Mouse (Mus musculus) cortical plate, adult 2 months (tissue): ENCODE results near the gene D7Ertd443e. TPM values are rescaled to one million over a fixed set of nuclear protein-coding genes. Genes with fewer than 3 reads are reported as not detected.

Experiments used
- H3K27ac ChIP-seq: fragments of 200-500 bp; 2 replicates; pipeline ENCODE4 v1.5.1; 2012; ENCODE audit warnings: low read length, control low read depth, inconsistent platforms; ENCODE audit not compliant: insufficient read depth
- H3K4me1 ChIP-seq: fragments of 200-500 bp; 2 replicates; pipeline ENCODE4 v1.6.1; 2011; ENCODE audit warnings: low read length; ENCODE audit not compliant: control insufficient read depth, insufficient read depth
- H3K4me3 ChIP-seq: fragments of 200-500 bp; 2 replicates; pipeline ENCODE4 v1.5.1; 2011; ENCODE audit warnings: mild to moderate bottlenecking, low read length, control low read depth; ENCODE audit not compliant: insufficient read depth
- CTCF ChIP-seq: fragments of 200-500 bp; IDR thresholded peaks from 2 replicates; pipeline ENCODE4 v1.5.1; 2011; ENCODE audit warnings: mild to moderate bottlenecking, control low read depth, low read length; ENCODE audit not compliant: insufficient read depth; ENCODE audit errors: extremely low read depth
- POLR2A ChIP-seq: fragments of 200-500 bp; IDR thresholded peaks from 2 replicates; pipeline ENCODE4 v1.6.1; 2011; ENCODE audit warnings: mild to moderate bottlenecking, low read length, control low read depth; ENCODE audit not compliant: insufficient read depth; ENCODE audit errors: extremely low read depth
- polyA plus RNA-seq: library from polyadenylated mRNA; depleted of rRNA; stranded (reverse); fragments of >200 nt; gene quantifications from 2 replicates; pipeline ENCODE4 v1.2.3, GENCODE M21; 2012

The D7Ertd443e gene
- polyA plus RNA-seq, 1 experiment: 4.6 TPM

DNA sequence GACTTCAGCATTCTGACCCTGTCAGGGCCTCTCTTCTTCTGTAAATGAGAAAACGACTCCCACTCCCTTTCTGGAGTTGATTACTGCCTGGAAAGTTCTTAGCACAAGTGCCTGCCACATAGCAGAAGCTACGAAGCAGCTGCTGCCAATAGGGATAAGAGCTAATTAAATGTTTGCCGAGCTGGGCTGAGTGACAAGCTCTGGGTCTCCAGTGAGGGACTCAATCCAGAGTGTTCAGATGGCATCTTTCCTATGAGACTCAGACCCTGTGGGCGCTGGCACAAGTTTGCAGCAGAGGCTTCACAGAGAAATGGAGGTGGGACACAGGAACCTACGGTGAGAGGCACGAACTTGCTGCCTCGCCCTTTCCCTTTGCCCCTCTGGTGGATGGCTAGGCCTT is 8.7 kb downstream of the D7Ertd443e start:
- Histone ChIP-seq H3K27ac (no peak overlapping the region), H3K4me1 (no peaks in the 10 kb centered on the region), H3K4me3 (no peak overlapping the region)
- TF ChIP-seq POLR2A (no peak), CTCF (no peak)

DNA sequence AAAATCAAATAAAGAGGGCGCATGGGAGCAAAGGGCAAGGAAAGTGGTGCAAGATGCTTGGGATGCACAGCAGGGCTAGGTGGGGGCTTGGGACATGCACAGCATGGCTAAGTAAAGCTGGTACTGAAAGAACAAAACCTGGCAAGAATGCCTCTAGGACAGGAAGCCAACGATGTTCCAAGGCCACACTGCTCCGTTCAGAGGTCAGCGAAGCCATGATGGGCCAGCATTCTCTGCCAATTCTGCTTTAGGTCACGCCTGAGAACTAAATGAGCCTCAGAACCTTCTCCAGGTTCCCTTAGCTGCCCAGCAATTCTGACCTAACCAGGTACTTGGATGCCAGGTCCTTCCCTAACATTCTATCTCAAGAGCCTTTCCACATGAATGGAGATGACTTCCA is 13.2 kb downstream of the D7Ertd443e start:
- H3K27ac ChIP-seq: no peak overlapping the region
- H3K4me3 ChIP-seq: no peak overlapping the region
- TF ChIP-seq CTCF: no peak
- TF ChIP-seq POLR2A: no peak
- H3K4me1 ChIP-seq: no peaks in the 10 kb centered on the region

DNA sequence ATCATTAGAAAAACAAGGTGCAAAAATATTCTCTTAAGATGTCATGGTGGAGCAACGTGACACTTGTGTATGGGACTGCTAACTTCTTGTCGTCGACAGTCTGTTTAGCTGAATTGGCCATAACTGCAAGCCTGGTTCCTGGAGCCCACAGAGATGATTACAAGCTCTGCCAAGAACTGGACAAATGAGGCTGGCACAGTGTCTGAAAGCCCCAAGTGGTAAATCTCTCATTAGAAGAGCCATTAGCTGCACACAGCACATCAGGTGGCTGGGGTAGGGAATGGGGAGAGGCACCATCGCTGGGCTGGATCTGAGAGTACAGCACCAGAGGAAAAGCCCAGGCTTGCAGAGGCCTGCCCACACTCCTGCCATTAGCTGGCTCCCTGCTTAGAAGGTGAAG is 16.2 kb downstream of the D7Ertd443e start:
- Histone ChIP-seq H3K27ac (no peak overlapping the region), H3K4me1 (no peaks in the 10 kb centered on the region), H3K4me3 (no peak overlapping the region)
- TF ChIP-seq CTCF: no peak
- TF ChIP-seq POLR2A: no peak

DNA sequence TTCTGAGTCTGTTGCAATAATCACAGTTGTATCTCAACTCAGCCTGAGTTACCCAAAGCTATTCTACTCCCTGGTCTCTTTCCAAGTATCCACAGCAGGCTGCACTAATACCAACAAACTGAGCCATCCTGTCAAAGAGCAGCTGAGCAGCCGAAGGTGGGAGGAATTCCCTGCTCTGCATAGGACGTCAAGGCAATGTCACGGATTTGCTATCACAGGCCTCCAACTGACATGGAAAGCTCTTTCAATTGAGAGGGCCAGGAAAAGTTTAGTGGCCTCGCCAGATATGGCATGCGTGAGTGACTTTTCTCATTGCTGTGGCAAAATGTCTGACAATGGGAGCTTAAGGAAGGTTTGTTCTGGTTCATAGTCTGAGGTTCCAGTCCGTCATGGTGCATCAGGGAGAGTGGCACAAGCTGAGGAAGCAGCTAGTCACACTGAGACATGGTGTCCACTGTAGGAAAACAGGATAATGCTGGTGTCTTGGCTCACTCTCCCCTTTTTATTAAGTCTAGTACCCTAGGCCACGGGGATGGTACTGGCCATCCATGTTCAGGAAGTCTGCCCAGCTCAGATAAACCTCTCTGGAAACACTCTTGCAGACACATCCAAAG is 23.1 kb downstream of the D7Ertd443e start:
- Histone ChIP-seq H3K27ac (no peak overlapping the region), H3K4me3 (no peak overlapping the region), H3K4me1 (no peaks in the 10 kb centered on the region)
- TF ChIP-seq POLR2A: no peak
- no peak for TF ChIP-seq CTCF

DNA sequence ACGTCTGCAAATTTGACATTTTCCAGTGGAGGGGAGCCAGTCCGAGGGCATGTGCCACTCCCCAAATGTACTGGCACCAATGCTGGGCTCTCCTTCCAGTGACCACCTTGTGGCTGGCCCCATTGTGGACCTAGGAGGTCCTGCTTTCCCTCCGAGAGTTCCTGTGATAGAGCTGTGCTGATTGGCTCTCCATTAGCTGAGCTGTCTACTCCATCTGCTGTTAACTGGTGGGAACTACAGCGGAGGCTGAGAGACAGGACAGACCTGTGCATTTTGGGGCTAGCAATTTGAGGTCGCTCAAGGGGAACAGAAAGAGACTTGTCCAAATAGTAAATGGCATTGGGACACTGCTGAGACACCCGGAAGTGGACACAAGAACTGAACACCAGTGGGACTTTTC is 36.6 kb downstream of the D7Ertd443e start:
- TF ChIP-seq POLR2A (no peak), CTCF (peak; percentile 91)
- Histone ChIP-seq H3K4me3 (no peak overlapping the region), H3K27ac (no peak overlapping the region), H3K4me1 (no peaks in the 10 kb centered on the region)

DNA sequence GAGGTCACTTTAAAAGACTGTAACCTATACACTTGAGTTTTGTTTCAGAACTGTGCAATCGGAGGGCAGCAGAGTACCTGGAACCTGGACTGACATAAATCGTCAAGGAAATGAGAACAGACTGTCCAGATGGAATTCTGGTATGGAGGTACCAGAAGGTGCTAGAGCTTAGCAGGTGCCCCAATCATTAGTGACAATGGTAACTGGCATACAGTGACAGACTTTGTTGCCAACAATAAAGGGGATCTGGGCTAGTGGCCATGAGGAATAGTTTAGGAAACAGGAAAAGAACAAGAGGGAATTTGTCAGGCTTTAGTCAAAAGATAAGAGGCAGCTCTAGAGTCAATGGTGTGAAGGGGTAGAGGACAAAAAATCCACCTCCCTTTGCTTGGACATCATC is 43.3 kb downstream of the D7Ertd443e start:
- H3K27ac ChIP-seq: no peak overlapping the region
- TF ChIP-seq CTCF: no peak
- TF ChIP-seq POLR2A: no peak
- H3K4me3 ChIP-seq: no peak overlapping the region
- H3K4me1 ChIP-seq: no peaks in the 10 kb centered on the region

DNA sequence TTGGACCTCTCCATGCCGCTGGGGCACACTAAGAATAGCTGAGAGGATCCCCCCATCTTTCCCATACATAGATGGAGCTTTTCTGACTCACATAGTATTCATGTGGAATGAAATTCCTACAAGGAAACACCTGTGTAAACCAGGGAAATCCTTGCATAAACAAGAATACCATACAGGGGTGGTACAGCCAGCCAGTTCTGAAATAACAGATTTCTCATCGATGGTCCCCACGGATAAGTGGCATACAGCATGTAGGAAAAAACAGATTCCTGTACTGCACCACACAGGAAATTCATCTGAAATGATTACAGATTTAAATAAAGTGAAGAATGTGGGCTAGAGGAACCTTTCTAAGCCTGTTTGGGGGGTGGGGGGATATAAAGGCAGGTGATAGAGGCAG is 49.5 kb downstream of the D7Ertd443e start:
- Histone ChIP-seq H3K4me3 (no peak overlapping the region), H3K27ac (no peak overlapping the region), H3K4me1 (no peaks in the 10 kb centered on the region)
- TF ChIP-seq CTCF (no peak), POLR2A (no peak)

DNA sequence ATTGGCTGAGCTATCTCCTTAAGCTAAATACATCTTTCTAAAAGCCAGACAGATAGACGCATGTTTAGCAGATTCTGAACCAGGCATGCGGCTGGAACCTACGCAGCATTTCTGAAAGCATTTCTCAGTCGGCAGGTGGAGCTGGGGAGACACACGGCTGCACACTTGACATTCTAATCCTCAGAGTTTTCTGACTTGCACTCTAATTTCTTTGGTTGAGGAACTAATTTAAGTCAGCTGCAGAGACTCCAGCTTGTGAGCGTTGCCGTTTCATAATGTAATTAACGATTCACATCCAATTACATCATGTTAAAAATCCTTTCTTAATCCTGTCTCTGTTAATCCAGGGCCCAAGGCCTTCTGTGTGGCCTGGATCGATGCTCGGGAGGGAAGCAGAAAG is 64.5 kb downstream of the D7Ertd443e start:
- TF ChIP-seq POLR2A (no peak), CTCF (peak; percentile 51)
- H3K27ac ChIP-seq: no peak overlapping the region
- H3K4me3 ChIP-seq: no peak overlapping the region
- no peaks in the 10 kb centered on the region for H3K4me1 ChIP-seq

DNA sequence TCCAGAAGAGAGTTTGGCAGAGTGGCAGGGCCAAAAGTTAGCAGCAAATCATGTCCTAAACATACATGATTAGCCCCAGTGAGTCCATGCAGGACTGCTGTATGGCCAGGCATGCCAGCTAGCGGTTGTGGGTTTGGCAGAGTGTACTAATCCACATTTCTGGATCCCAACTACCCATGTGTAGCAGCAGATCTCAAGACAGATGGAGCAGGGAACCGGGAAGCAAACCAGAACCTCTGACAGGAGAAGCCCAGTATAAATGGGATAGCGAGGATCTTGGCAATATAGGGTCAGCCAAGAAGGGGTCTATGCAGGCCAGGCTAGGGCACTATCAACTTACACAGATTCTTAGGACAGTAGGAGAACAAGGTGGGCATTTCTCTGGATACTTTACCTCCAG is 83.4 kb downstream of the D7Ertd443e start:
- TF ChIP-seq CTCF (no peak), POLR2A (no peak)
- H3K27ac ChIP-seq: no peak overlapping the region
- no peak overlapping the region for H3K4me3 ChIP-seq
- no peaks in the 10 kb centered on the region for H3K4me1 ChIP-seq

DNA sequence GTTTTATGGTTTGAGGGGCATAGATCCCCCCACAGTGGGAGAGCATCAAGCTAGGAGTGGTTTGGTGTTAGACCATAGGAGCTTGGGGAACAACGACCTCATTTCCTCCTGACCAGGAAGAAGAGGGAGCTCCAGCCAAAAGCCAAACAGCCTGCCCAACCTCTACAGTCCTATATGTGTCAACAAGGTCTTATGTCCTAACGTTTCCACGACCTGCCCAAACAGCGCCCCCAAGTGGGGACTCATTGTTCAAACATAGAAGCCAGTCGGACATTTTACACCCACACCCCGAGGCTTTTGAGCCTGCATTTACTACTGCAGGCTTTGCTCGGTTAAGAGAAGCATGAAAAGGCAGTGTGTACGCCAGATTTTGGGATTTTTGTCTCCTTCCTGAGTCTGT is 84.2 kb downstream of the D7Ertd443e start:
- TF ChIP-seq CTCF (0 out of 2 replicates have a peak, but pooled peaks have one; percentile 9), POLR2A (no peak)
- Histone ChIP-seq H3K4me1 (no peaks in the 10 kb centered on the region), H3K4me3 (no peak overlapping the region), H3K27ac (no peak overlapping the region)

DNA sequence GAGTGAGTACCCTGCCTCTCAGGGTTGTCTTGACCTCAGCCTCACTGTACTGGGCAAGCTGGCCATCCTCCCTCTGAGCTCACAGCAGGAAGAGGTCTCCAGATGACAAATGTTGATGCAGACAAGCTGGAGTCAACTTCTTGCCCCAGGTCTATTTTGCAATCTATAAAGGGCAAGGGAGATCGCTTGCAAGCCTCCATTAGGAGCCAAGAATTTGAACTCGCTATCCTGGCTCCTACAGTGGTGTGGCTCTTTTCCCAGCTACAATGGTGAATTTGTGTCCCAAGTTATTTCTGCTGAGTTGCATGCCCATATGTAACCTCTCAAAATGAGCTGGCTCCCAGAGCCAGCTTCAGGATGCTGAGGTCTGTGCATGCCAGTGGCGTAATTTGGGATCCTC is 92.7 kb downstream of the D7Ertd443e start:
- no peak for TF ChIP-seq CTCF
- Histone ChIP-seq H3K27ac (no peak overlapping the region), H3K4me1 (no peaks in the 10 kb centered on the region), H3K4me3 (no peak overlapping the region)

DNA sequence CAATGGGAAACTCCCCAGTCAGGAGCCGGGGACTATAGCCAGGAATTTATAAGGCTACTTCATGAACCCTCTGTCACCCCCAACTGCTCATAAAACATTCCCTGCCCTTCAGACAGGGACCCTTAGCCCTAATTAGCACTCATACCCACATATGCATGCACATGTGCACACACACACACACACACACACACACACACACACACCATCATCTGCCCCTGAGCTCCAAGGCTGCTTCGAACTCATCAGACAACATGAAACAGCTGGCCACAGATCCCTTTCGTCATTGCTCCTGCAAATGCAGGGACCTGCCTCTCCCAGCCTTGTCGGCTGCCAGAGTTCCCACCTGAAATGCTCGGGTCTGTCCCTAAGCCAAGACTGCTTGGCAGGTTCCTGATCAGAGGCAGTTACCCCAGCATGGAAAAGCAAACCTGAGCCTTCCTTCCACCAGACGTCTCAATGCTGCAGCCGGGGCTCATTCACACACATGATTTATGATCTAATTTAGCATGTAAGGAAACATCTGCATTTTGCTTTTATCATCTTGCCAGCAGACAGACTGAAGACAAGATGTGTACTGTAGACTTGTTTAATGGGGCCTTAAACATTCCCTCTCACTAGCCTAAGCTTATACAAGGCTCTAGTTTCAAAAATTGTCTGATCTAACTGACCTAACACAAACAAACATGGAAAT is 95.7 kb downstream of the D7Ertd443e start:
- Histone ChIP-seq H3K27ac (no peak overlapping the region), H3K4me1 (no peaks in the 10 kb centered on the region), H3K4me3 (no peak overlapping the region)
- TF ChIP-seq CTCF: no peak
- no peak for TF ChIP-seq POLR2A
